Mouse (Mus musculus) thymus, adult 2 months (tissue): ENCODE measurements around the gene Ice2.

ENCODE experiments used
- CTCF ChIP-seq: fragments of 200-500 bp; IDR thresholded peaks from 2 replicates; pipeline ENCODE4 v1.5.1; 2012; ENCODE audit warnings: mild to moderate bottlenecking, control low read depth, low read length, moderate library complexity, borderline replicate concordance; ENCODE audit not compliant: control insufficient read depth, poor library complexity, insufficient read depth; ENCODE audit errors: extremely low read depth
- POLR2A ChIP-seq: fragments of 200-500 bp; IDR thresholded peaks from 2 replicates; pipeline ENCODE4 v1.6.1; 2012; ENCODE audit warnings: mild to moderate bottlenecking, low read length, control low read depth, moderate library complexity; ENCODE audit not compliant: control insufficient read depth, poor library complexity, insufficient read depth; ENCODE audit errors: extremely low read depth

GRCm38 (mm10) chr9:69458982-69459381 lies 61.3 kb downstream of the Ice2 start:
- TF ChIP-seq CTCF (no peak), POLR2A (no peak)
